Mouse (Mus musculus) cortical plate, adult 2 months (tissue): ENCODE measurements around the gene Rbm44.

Source experiments
- CTCF ChIP-seq: fragments of 200-500 bp; IDR thresholded peaks from 2 replicates; pipeline ENCODE4 v1.5.1; 2011; ENCODE audit warnings: mild to moderate bottlenecking, control low read depth, low read length; ENCODE audit not compliant: insufficient read depth; ENCODE audit errors: extremely low read depth
- POLR2A ChIP-seq: fragments of 200-500 bp; IDR thresholded peaks from 2 replicates; pipeline ENCODE4 v1.6.1; 2011; ENCODE audit warnings: mild to moderate bottlenecking, low read length, control low read depth; ENCODE audit not compliant: insufficient read depth; ENCODE audit errors: extremely low read depth

DNA sequence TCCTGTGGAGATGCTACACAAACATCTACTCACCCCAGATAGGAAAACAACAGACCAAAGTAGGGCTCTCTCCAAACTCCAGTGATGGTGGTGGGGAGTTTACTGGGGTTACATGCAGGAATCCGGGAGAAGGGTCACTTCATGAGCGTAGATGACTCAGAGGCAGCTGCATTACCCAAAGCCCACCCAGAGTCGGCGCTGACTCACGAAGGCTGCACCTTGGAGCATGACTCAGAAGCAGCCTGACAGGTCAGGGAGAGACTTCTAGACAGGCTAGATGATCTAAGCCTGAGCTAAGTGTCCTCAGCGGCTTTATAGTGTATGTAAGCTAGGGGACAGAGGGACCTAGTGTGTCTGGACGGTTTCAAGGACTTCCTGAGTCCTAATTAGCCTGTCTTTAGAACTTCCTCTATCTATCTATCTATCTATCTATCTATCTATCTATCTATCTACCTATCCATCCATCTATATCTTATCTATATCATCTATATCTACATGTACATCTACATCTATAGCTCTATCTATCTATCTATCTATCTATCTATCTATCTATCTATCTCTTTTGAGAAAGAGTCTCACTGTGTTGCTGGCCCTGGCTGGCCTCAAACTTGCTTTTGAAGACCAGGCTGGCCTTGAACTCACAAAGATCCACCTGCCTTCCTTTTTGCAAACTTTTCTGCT, 74.9 kb downstream of the Rbm44 start:
- TF ChIP-seq POLR2A (no peak), CTCF (no peak)
